Mouse (Mus musculus): ENCODE data around the gene Oprm1.
"Not testable (repeated sequence)": the region's sequence is repeated elsewhere in the genome, so short reads cannot be mapped to it uniquely, and the experiment has no call there.

The Oprm1 gene

DNA sequence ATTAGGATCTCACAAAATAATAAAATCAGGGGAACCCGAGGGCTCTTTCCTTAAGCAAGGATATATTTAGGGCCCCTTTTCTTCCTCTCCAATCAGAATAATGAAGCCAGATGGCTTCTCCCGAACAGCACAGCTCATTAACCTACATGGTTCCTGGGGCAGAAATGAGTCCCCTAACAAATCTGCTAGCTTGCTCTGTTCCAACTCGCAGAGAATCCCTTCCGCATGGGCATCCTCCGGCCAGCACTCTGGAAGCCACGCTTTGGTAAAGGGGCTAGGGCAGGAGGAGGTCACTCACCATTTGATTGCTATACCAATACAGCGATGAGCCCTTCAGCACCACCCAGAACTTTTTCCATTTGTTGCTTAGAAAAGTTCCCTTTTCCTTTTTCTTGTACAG, 220.9 kb downstream of the Oprm1 start:
- no peak for DNase-seq (ENCODE audit: low spot score)

GRCm38 (mm10) chr10:6979789-6980188, 221.5 kb downstream of the Oprm1 start:
- DNase-seq (ENCODE audit: low spot score), result no peak

DNA sequence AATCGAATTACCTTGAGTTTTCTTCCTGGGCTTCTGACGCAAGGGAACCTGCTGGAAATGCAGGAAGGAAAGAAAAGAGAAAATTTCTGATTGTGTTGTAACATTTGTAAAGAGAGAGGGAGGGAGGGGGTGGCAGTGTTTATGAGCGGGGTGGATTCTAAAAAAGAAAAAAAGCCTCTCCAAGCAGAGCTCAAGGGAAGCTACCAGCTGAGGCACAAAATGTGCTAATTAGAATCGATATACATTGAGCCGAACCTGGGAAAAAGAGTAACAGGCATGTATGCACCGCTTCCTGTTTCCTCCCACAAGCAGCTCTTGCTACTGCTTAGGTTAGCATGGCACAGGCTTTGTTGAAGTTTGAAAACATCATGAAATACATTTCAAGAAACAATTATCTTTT, 221.9 kb downstream of the Oprm1 start:
- DNase-seq (ENCODE audit: low spot score), result peak; percentile 7

DNA sequence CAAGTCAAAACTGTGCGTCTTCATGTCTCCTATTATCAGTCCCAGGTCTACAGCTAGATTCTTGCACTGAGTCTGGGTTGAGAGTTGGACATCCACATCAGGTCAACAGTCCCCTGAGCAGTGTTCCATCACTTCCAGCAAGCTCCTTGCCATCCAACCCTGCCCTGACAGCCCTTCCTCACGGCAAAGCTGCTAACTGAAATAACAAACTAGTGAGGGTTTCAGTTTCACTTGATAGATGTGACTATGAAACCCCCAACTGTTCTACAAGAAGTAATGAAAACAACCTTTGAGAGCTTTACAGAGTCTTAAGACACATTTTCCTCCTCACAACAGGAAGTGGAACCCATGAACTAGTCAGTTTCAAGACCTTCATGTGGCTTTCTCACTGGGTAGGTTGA, 224.4 kb downstream of the Oprm1 start:
- DNase-seq (ENCODE audit: low spot score), result no peak

DNA sequence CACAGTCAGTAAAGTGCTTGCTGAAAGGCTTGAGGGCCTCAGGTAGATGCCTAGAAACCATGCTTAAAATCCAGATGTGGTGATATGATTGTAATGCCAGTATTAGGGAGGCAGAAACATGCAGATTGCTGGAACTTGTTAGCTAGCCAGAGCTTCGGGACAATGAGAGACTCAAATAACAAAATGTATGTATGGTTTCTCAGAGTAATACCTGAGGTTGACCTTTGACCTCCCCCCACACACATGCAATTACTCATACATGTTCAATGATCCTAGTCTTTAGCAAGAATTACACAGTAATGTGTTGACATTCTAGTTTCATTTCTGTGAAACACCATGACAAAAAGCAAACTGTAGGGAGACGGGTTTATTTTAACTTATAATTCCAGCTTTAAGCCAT, 225.1 kb downstream of the Oprm1 start:
- no peak for DNase-seq (ENCODE audit: low spot score)

GRCm38 (mm10) chr10:6986246-6986645, 227.9 kb downstream of the Oprm1 start:
- no peak for DNase-seq (ENCODE audit: low spot score)

DNA sequence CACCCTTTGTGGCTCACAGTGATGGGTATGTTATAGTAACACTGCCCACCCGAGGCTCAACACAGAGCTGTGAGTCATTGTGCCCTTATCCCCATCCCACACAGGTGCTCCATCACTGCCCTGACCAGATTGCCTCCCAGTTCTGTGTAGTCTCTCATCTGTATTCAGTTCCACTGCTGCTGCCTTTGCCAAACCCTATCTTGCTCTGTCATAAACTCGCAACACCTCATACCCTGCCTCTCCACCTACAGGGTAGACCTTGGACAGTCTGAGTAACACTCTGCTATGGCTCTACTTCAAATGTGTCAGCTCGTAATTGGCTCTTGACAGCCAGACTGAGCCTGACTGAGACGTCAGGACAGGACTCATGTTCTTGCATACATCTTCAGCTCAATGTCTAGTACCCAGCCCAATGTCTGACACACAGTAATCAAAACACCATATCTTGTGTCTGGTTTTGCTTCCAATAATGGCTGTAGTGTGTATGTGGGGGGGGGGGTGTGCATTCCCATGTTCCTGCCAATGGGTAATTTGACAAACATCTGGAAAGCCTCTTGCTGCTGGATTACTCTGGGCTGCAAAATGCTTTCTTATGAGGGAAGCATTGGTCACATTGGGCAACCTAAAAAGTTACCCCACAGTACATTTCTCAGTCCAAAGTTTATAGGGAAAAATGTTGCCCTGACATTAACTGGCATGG, 229.2 kb downstream of the Oprm1 start:
- no peak for DNase-seq (ENCODE audit: low spot score)

DNA sequence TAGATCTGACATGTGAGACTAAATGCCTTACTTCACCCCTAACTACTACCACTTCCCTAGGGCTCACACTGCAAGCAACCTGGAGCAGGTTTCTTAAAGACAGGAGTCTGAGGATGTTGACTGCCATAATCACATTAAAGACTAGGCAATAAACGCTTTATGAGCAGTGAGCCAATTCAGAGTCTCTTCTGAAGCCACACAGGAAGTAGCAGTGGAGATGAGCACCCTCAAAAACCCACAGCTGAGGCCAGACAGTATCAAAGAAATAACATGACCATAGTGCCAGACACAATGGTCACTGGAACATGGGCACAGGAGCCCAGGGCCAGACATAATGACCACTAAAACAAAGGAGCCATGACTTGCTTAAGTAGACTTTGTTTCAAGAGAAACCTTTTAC, 230.2 kb downstream of the Oprm1 start:
- no peak for DNase-seq (ENCODE audit: low spot score)

DNA sequence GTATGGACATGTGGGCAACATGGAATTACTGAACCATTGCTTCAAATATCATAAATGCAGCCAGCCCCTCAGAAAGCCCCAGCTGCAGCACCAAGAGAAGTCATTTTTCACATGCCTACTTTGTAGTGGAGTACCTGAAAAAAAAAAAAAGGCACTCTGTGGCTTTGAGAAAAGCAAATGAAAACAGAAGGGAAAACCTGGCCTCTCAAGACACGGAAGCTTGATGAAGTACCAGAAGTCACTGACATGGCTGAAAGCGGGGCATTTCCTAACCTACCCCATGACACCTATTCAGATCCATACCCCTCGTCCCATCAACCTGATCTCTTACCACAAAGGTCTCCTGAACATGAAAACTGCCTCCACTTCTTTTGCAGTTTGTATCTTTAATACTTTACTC, 238.6 kb downstream of the Oprm1 start:
- DNase-seq (ENCODE audit: low spot score), result no peak

DNA sequence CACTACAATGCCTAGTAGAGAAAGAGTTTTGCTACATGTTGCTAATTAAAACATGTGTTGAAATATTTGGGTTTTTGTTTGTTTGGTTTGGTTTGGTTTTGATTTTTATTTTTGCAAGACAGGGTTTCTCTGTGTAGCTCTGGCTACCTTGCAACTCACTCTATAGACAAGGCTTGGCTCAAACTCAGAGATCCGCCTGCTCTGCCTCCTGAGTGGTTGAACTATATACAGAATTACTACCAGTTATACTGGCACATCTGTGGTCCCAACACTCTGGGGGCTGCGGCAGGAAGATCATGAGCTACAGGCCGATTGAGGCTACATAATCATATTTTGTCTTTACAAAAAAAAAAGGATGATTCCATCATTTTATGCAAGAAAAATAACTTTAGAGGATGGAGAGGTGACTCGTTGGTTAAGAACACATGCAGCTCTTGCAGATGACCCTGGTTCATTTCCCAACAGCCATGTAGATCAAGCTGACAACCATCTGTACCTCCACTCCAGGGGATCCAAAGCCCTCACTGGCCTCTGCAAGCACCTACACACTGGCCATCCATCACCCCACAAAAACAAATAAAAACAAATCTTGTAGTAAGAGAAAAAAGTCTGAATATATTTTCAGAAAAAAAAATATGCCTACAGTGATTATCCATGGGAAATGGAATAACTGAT, 240.4 kb downstream of the Oprm1 start:
- DNase-seq (ENCODE audit: low spot score), result no peak

DNA sequence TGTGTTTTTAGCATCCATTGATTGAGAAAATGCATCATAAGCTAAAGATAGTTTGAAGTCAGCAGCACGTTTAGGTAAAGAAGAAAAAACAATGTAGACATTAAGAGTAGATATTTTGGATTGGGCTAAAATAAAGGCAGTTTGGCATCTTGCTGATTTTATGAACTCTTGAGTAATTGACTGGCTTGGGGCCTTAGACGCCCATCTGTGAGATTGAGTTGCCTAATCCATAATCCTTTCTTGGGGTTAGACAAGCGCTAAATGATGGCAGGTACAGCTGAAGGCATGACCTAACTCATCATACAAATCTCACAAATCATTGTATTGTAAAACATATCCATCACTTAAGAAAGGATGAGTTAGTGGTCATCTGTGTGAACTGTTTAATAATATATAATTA, 241.0 kb downstream of the Oprm1 start:
- DNase-seq (ENCODE audit: low spot score), result no peak

GRCm38 (mm10) chr10:7003898-7004297, 245.6 kb downstream of the Oprm1 start:
- not testable (repeated sequence) for DNase-seq (ENCODE audit: low spot score)

DNA sequence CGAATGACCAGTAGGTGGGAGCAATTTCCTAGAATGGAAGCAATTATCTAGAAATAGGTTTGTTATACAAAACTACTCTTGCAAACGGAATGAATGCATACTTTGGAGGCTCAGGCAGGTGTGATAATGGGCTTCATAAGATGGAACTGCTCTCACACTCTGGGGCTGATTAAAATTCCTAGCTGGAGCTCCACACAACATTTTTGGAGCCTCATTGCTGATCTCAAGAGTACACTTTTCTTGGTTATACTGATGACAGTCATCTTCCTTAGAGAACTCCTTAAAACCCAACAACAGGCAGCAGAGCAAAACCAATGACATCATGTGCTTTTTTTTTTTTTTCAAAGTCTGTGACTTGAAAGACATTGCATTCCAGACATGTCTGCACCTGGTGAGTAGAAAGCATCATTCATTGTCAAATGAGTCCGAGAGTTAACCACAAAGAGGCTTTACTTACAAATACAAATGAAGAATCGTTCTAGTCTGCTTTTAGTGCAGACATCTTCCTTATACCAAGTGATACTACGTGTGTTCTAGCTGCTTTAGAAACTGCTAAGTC, 246.8 kb downstream of the Oprm1 start:
- no peak for DNase-seq (ENCODE audit: low spot score)

- no peak for DNase-seq (ENCODE audit: low spot score)
Measured at GRCm38 (mm10) chr10:7010543-7010942, 252.2 kb downstream of the Oprm1 start.

GRCm38 (mm10) chr10:7015199-7015598, 256.9 kb downstream of the Oprm1 start:
- no peak for DNase-seq (ENCODE audit: low spot score)

- no peak for DNase-seq (ENCODE audit: low spot score)
Measured at GRCm38 (mm10) chr10:7019781-7020386, 261.6 kb downstream of the Oprm1 start.

- DNase-seq (ENCODE audit: low spot score), result no peak
Measured at GRCm38 (mm10) chr10:7020551-7020950, 262.2 kb downstream of the Oprm1 start.

DNA sequence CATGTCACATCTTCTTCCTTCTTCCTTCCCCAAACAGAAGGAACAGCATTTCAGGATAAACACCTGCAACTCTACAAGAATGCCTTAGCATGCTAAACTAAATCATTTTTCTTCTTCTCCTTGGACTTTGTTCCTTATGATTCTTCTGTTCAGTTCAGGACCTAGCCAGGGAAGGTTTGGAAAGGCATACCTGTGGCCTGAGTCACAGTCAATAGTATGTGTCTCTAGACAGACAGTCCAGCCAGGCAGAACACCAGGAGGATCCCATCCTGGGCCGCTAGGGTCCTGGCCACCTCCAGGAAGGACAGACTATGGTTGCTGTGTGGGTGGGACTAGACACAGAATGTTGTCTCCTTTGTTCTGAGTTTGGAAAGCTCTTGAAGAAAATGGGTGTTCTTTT, 266.7 kb downstream of the Oprm1 start:
- DNase-seq (ENCODE audit: low spot score), result no peak

DNA sequence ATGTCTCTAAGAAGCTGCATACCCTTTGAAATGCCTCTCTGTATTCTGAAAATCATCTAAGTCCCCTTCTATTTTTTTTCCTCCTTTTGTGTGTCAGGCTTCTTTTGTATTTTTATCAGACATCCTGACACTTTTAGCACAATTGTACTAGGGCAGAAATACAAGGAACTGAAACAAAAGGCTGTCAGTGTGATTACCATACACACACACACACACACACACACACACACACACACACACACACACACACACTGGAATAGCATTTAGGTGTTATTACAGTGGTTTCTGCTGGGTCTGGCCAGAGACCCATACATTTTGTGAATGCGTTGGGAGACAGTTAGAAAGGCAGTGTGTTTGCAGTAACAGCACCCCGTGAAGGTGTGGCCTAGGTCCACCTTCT, 275.2 kb downstream of the Oprm1 start:
- no peak for DNase-seq (ENCODE audit: low spot score)

DNA sequence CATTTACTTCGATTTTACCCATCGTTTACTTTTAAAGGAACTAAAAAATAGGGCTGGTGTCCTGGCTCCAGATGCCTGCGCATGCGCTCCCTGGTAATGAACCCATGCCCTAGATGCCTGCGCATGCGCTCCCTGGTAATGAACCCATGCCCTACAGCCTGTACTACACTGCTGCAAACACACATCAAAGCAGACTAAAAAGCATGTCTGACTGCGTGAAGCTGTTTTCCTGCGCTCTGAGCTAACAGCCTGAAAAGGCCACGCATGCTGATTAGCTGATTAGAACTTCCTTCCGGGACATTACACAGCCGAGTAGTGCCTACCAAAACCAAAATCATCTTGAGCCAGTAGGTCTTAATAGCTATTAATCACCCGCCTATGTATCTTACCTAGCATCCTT, 277.2 kb downstream of the Oprm1 start:
- no peak for DNase-seq (ENCODE audit: low spot score)

DNA sequence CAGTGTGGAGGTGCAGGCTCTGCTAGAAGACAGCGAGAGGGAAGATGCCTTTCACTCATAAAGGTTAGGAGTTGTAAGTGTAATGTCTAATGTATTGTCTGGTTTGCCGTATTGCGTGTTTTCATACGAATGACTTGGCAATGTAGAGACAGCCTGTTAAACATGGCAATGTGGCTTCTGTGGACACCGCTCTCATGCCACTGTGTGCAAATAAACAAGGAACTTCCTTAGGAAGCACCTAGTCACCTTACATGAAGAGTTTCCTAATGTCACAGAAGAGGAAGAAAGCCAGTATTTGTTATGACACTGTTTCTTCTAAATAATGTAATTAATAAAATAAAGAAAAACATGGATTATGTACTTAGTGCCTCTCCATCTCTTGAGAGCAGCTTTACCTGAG, 278.9 kb downstream of the Oprm1 start:
- DNase-seq (ENCODE audit: low spot score), result no peak

DNA sequence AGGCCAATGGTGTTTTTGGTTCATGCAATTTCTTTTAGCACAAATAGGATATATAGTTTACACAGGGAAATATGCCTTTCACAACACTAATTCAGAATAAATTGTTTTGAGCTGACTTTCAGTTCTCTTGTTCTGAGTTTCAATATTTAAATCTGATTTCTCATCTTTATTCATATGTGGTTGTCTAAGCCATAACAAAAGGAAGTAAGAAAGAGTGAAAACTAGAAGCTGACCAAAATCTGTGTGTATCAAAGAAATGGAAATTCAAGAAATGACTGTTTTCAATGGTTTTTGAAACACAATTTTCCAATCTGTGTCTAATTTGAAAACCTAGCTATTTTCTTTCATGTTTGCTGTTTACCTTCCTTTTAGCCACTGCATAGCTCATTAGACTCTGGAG, 282.7 kb downstream of the Oprm1 start:
- no peak for DNase-seq (ENCODE audit: low spot score)

DNA sequence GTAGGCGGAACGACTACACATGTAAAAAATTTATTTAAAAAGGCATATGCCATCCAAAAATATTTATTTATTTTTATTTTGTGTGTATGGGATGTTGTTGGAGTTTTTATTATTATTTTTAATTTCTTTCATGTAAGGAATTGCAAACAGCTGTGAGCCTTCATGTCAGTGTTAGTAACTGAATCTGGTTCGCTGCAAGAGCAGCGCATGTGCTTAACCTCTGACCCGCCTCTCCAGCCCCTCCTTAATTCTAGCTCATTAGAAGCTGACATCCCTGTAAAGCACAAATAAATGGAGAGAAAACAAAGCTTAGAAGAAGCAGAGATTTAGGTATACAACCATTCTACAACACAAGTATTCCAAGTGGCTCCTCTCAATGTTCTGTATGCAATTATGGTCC, 285.6 kb downstream of the Oprm1 start:
- peak; percentile 11 for DNase-seq (ENCODE audit: low spot score)
